Mouse (Mus musculus) MEL (cell line): ENCODE measurements around the gene Ltn1. TPM values are rescaled to one million over a fixed set of nuclear protein-coding genes. Genes with fewer than 3 reads are reported as not detected.

Source experiments
- DNase-seq: peaks from one replicate; pipeline ENCODE4 v3.0.0; 2011; ENCODE audit warnings: low read depth, low spot score
- H3K27ac ChIP-seq: 2 replicates; pipeline ENCODE4 v1.5.1; 2012; ENCODE audit warnings: low read depth, mild to moderate bottlenecking, control low read depth, low read length, moderate library complexity; ENCODE audit not compliant: control insufficient read depth
- H3K27me3 ChIP-seq, 2 experiments: fragments of 150-350 bp in 1 of 2; sonication (generic) in 1 of 2; 2 replicates each; pipeline ENCODE4 v1.6.1; 2012; ENCODE audit warnings: low read length in 2 of 2, mild to moderate bottlenecking in 2 of 2, improper control_type of control experiment in 1 of 2, moderate library complexity in 1 of 2; ENCODE audit not compliant: insufficient read depth in 2 of 2, control insufficient read depth in 1 of 2
- H3K36me3 ChIP-seq, 2 experiments: 2 replicates each; pipeline ENCODE4 v1.6.1; 2012 to 2014; ENCODE audit warnings: low read length in 2 of 2, improper control_type of control experiment in 1 of 2, inconsistent platforms in 1 of 2, mild to moderate bottlenecking in 1 of 2; ENCODE audit not compliant: insufficient read depth in 2 of 2, control insufficient read depth in 1 of 2
- H3K4me1 ChIP-seq, 2 experiments: fragments of 150-350 bp in 1 of 2; sonication (generic) in 1 of 2; 2 replicates each; pipeline ENCODE4 v1.6.1; 2012; ENCODE audit warnings: low read length in 2 of 2, improper control_type of control experiment in 1 of 2, mild to moderate bottlenecking in 1 of 2; ENCODE audit not compliant: insufficient read depth in 2 of 2, control insufficient read depth in 1 of 2
- H3K4me3 ChIP-seq, 2 experiments: fragments of 150-350 bp in 1 of 2; sonication (generic) in 1 of 2; 2 replicates each; pipeline ENCODE4 v1.5.1; 2012; ENCODE audit warnings: low read depth in 2 of 2, low read length in 2 of 2, mild to moderate bottlenecking in 2 of 2, moderate library complexity in 2 of 2, control low read depth in 1 of 2, improper control_type of control experiment in 1 of 2; ENCODE audit not compliant: control insufficient read depth in 1 of 2, insufficient read depth in 1 of 2
- H3K79me2 ChIP-seq: 2 replicates; pipeline ENCODE4 v1.6.1; 2012; ENCODE audit warnings: mild to moderate bottlenecking, low read length, moderate library complexity; ENCODE audit not compliant: control insufficient read depth, poor library complexity, insufficient read depth
- H3K9ac ChIP-seq: 2 replicates; pipeline ENCODE4 v1.6.1; 2012; ENCODE audit warnings: low read depth, mild to moderate bottlenecking, control low read depth, low read length, moderate library complexity; ENCODE audit not compliant: control insufficient read depth, poor library complexity, severe bottlenecking
- H3K9me3 ChIP-seq: fragments of 150-350 bp; sonication (generic); replicated peaks from 2 replicates; pipeline ENCODE4 v1.6.1; 2012; ENCODE audit warnings: mild to moderate bottlenecking, low read length, improper control_type of control experiment, moderate library complexity; ENCODE audit not compliant: insufficient read depth
- BHLHE40 ChIP-seq: IDR thresholded peaks from 2 replicates; pipeline ENCODE4 v1.6.1; 2012; ENCODE audit warnings: low read depth, mild to moderate bottlenecking, inconsistent platforms, low read length, improper control_type of control experiment, borderline replicate concordance
- CHD1 ChIP-seq: IDR thresholded peaks from 2 replicates; pipeline ENCODE4 v1.6.1; 2012; ENCODE audit warnings: low read depth, mild to moderate bottlenecking, inconsistent platforms, low read length, improper control_type of control experiment
- CTCF ChIP-seq, 3 experiments: IDR thresholded peaks in 2 of 3; conservative IDR thresholded peaks in 1 of 3; 2 replicates each; pipeline ENCODE4 v1.5.1; 2011 to 2012; ENCODE audit warnings: low read length in 3 of 3, low read depth in 2 of 3, mild to moderate bottlenecking in 2 of 3, improper control_type of control experiment in 1 of 3, inconsistent platforms in 1 of 3, mixed read lengths in 1 of 3, moderate library complexity in 1 of 3; ENCODE audit not compliant: control insufficient read depth in 1 of 3, insufficient read depth in 1 of 3, poor library complexity in 1 of 3, severe bottlenecking in 1 of 3
- E2F4 ChIP-seq: IDR thresholded peaks from 2 replicates; pipeline ENCODE4 v1.6.1; 2011; ENCODE audit warnings: low read depth, low read length, improper control_type of control experiment, borderline replicate concordance
- GABPA ChIP-seq: IDR thresholded peaks from 2 replicates; pipeline ENCODE4 v1.6.1; 2012; ENCODE audit warnings: low read depth, mild to moderate bottlenecking, inconsistent platforms, low read length, improper control_type of control experiment, moderate library complexity
- JUND ChIP-seq: IDR thresholded peaks from 2 replicates; pipeline ENCODE4 v1.6.1; 2011; ENCODE audit warnings: low read depth, mild to moderate bottlenecking, improper control_type of control experiment, low read length
- KAT2A ChIP-seq: conservative IDR thresholded peaks from 2 replicates; pipeline ENCODE4 v1.6.1; 2012; ENCODE audit warnings: low read depth, low read length, improper control_type of control experiment, inconsistent platforms
- MAX ChIP-seq: IDR thresholded peaks from 2 replicates; pipeline ENCODE4 v1.6.1; 2011; ENCODE audit warnings: low read length, improper control_type of control experiment
- MXI1 ChIP-seq: IDR thresholded peaks from 2 replicates; pipeline ENCODE4 v1.6.1; 2011; ENCODE audit warnings: mild to moderate bottlenecking, low read depth, low read length, improper control_type of control experiment
- MYB ChIP-seq: IDR thresholded peaks from 2 replicates; pipeline ENCODE4 v1.6.1; 2011; ENCODE audit warnings: mild to moderate bottlenecking, low read depth, low read length, improper control_type of control experiment
- MYC ChIP-seq: IDR thresholded peaks from 2 replicates; pipeline ENCODE4 v1.6.1; 2011; ENCODE audit warnings: low read depth, mild to moderate bottlenecking, low read length, improper control_type of control experiment, moderate library complexity
- NELFE ChIP-seq: IDR thresholded peaks from 2 replicates; pipeline ENCODE4 v1.6.1; 2011; ENCODE audit warnings: low read depth, low read length, improper control_type of control experiment
- NRF1 ChIP-seq: IDR thresholded peaks from 2 replicates; pipeline ENCODE4 v1.6.1; 2014; ENCODE audit warnings: low read depth, mild to moderate bottlenecking, inconsistent platforms, low read length, improper control_type of control experiment, moderate library complexity; ENCODE audit not compliant: poor library complexity, insufficient read depth, severe bottlenecking
- POLR2AphosphoS2 ChIP-seq: IDR thresholded peaks from 2 replicates; pipeline ENCODE4 v1.6.1; 2011; ENCODE audit warnings: low read length, improper control_type of control experiment
- POLR2AphosphoS5 ChIP-seq: IDR thresholded peaks from 2 replicates; pipeline ENCODE4 v1.6.1; 2012; ENCODE audit warnings: low read depth, borderline replicate concordance, mild to moderate bottlenecking, inconsistent platforms, low read length, moderate library complexity, mixed read lengths
- RAD21 ChIP-seq: IDR thresholded peaks from 2 replicates; pipeline ENCODE4 v1.6.1; 2011; ENCODE audit warnings: mild to moderate bottlenecking, low read depth, low read length, improper control_type of control experiment
- RCOR1 ChIP-seq: IDR thresholded peaks from 2 replicates; pipeline ENCODE4 v1.6.1; 2012; ENCODE audit warnings: low read depth, mild to moderate bottlenecking, inconsistent platforms, low read length, improper control_type of control experiment
- TAL1 ChIP-seq: IDR thresholded peaks from 2 replicates; pipeline ENCODE4 v1.6.1; 2012; ENCODE audit warnings: mild to moderate bottlenecking, inconsistent platforms, low read length, moderate library complexity, mixed read lengths
- ZC3H11A ChIP-seq: IDR thresholded peaks from 2 replicates; pipeline ENCODE4 v1.6.1; 2012; ENCODE audit warnings: low read depth, mild to moderate bottlenecking, inconsistent platforms, low read length, improper control_type of control experiment
- ZNF384 ChIP-seq: IDR thresholded peaks from 2 replicates; pipeline ENCODE4 v1.6.1; 2012; ENCODE audit warnings: low read depth, mild to moderate bottlenecking, inconsistent platforms, low read length, improper control_type of control experiment
- polyA plus RNA-seq, 2 experiments: library from polyadenylated mRNA; stranded (reverse) in 1 of 2; unstranded in 1 of 2; fragments of >175 nt in 1 of 2; fragments of >200 nt in 1 of 2; gene quantifications; 2 replicates each; pipeline versions ENCODE4 v1.2.1 to v1.2.4; 2012; ENCODE audit warnings: low replicate concordance in 2 of 2, low read depth in 1 of 2; ENCODE audit not compliant: insufficient read length in 2 of 2, insufficient read depth in 1 of 2, missing spikeins in 1 of 2
- total RNA-seq: library from RNA; depleted of rRNA; stranded (reverse); fragments of 300-350 nt; gene quantifications from 2 replicates; pipeline ENCODE4 v1.2.3, GENCODE M21; 2012

The Ltn1 gene
- total and polyA plus RNA-seq, 3 experiments: 16.0 to 55.9 (median 22.3) TPM

DNA sequence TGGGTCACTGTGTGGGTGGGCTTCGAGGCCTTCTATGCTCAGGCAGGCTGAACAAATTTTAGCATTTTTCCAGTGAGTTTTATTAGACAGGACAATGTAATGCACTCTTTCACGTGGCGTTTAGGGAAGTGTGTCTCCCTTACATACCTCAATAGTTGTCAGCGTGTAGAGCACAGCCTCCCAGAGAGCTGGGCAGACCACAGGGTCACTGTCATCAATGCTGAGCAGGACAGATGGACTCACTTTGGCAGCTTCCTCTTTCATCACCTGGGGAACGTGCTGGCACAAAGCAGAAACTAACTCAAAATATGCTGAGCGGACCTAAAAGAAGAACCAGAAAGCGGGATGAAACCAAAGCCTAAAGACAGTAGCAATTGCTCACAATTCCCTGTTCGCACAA, 11.8 kb downstream of the Ltn1 start:
- no peaks in the 10 kb centered on the region for H3K9me3 ChIP-seq
- no peak overlapping the region for H3K9ac ChIP-seq
- H3K27ac ChIP-seq: no peak overlapping the region
- peaks cover 0 to 34% of the 10 kb centered on the region in 2 experiments; a peak in 2 of 4 replicates for H3K36me3 ChIP-seq
- H3K4me1 ChIP-seq: no peaks in the 10 kb centered on the region
- TF ChIP-seq MAX (no peak), CHD1 (no peak), ZNF384 (no peak), KAT2A (no peak), RAD21 (no peak), POLR2AphosphoS2 (no peak), BHLHE40 (no peak), MYC (no peak), MXI1 (no peak), RCOR1 (no peak), TAL1 (no peak), NELFE (no peak), ZC3H11A (no peak), E2F4 (no peak), MYB (no peak), GABPA (no peak), NRF1 (no peak), POLR2AphosphoS5 (no peak), JUND (no peak)
- DNase-seq: no peak
- H3K4me3 ChIP-seq: no peak overlapping the region
- no peaks in the 10 kb centered on the region for H3K27me3 ChIP-seq
- peaks cover 1% of the 10 kb centered on the region; the same call in 1 of the 2 replicates for H3K79me2 ChIP-seq

DNA sequence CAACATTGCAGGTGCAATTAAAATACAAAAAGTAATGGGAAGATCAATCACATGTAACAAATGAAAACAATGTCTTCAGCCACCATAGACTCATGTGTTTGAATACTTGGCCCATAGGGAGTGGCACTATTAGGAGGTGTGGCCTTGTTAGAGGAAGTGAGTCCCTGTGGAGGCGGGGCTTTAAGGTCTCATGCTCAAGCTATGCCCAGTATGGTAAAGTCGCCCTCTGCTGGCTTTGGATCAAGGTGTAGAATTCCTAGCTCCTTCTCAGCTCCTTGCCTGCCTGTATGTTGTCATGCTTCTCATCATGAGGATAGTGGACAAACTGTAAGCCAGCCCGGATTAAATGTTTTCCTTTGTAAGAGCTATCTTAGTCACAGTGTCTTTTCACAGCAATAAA, 27.4 kb downstream of the Ltn1 start:
- Histone ChIP-seq H3K4me1 (no peaks in the 10 kb centered on the region), H3K4me3 (no peak overlapping the region), H3K9me3 (no peaks in the 10 kb centered on the region), H3K9ac (no peak overlapping the region), H3K79me2 (no peaks in the 10 kb centered on the region; the same call in 1 of the 2 replicates), H3K36me3 (peaks cover 0 to 34% of the 10 kb centered on the region in 2 experiments; a peak in 3 of 4 replicates), H3K27ac (no peak overlapping the region), H3K27me3 (no peaks in the 10 kb centered on the region)
- DNase-seq: peak; percentile 89
- TF ChIP-seq CTCF (IDR thresholded peaks at IDR 0.05 in 2 of 3, conservative IDR thresholded peaks at IDR 0.05 in 1 of 3; ENCODE audit: control insufficient read depth in 1 of 3, insufficient read depth in 1 of 3, low read depth in 2 of 3, low read length in 3 of 3, poor library complexity in 1 of 3, severe bottlenecking in 1 of 3) (peak; percentile 34 to 55 (median 47)), RAD21 (no peak)
